Mouse (Mus musculus) adrenal gland, adult (tissue): ENCODE data around the gene Mpv17l2.
A peak's percentile ranks its signal among the peaks of the same experiment; 100 is the strongest.

Experiments
- DNase-seq, 2 experiments: peaks; one replicate each; pipeline ENCODE4 v3.0.0; 2022 to 2023; ENCODE audit warnings: low spot score in 1 of 2; ENCODE audit not compliant: inconsistent age in 2 of 2

Gene Mpv17l2

DNA sequence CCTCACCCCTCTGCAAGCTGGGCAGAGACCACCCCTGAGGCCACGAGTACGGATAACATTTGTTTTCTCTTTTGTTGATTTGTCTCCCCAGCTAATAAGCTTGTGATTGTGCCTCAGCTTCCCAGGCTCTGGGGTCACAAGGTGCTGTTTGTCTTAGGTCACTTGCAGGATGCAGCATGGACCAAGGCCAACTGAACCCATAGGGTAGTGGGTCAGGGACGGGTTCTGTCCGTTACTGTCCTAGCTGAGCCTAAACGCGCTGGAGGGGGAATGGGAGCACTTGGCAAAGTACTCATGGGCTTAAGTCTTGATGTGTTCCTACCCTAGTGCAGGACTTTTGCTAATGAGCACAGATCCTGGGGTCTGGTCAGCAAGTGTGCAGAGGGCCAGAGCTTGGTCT, 6.8 kb upstream of the Mpv17l2 start:
- DNase-seq = no peak

DNA sequence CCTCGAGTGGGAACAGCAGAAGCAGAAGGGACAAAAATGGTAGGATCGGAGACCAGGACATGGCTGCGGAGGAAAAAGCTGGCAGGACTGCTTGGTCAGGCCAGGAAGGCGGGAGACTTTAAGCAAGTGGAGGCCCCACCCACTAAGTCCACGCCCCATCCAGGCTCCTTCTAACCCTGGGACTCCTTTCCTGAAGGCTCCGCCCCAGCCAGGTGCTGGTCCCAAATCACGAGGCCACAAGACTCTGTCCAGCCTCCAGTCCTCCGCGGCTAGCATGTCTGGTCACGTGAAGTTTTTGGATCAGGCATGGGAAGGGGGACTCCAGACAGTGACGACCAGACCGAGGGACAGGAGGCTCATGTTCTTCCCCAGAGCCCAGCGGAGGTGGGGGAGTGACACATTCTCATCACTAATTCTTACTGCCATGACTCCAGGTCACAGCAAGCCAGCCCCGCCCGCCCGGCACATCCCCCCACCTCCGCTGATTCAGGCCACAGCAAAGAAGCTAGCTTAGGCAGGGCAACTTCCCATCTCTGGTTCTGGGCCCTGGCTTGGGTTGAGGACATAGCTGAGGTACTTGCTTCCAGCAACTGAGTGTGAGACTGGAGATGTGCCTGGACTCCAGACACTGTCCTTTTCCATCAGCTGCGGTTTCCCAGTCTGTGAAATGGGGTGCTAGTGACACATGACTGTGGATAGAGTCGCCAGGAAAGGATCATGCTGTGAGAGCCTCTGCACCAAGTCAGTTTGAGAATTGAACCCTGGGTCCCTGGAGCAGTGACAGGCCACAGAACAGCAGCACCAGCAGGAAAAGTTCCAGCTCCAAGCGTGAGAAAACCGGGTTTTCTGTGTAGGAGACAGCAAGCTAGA, 6.1 kb upstream of the Mpv17l2 start:
- DNase-seq = peak; percentile 81 to 90

DNA sequence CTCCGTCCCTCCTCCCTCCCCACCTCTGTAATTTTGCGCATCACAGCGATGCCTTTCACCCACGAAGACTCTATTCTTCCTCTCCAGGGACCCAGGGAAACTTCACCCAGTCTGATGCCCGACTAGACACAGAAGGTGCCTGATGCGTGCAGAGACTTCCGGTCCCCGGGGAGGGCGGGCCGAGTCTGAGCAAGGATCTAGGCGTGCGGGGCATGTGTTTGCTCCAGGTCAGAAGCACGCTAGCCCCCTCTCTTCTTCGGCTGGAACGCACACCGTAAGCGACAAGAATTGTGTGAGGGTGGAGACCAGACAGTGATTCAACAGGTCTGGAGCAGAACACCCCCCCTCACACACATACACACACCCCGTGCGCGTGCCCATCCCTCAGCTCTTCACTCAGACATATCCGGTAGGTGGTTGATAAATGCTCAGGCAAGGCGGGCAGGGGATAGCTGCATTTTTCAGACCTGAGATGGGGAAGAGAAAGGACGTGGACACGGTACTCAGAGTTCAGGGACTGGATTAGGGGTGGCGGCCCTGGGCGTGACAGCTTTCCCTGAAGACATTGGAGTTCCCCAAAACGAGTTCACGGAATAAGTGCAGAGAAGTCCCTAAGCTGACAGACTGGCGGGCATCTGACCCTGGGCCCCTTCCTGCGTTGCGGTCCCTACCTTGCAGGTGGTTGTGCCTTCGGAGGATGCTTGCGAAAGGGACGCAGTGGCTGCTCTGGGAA, 5.3 kb upstream of the Mpv17l2 start:
- DNase-seq = peak; percentile 60 to 76

DNA sequence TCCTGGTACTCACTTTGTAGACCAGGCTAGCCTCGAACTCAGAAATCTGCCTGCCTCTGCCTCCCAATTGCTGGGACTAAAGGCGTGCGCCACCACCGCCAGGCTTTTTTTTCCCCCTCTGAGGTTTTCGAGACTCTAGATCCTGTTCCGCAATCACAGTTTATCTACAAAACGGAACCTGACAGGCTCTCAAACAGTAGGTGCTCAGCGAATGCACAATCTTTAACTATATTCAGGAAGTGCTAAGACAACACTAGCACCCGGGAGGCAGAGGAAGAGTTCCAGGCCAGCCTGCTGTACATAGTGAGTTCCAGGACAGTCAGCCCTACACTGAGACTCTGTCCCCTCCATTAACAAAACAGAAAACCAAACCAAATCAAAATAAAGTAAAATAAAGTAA, 4.6 kb upstream of the Mpv17l2 start:
- DNase-seq = no peak

DNA sequence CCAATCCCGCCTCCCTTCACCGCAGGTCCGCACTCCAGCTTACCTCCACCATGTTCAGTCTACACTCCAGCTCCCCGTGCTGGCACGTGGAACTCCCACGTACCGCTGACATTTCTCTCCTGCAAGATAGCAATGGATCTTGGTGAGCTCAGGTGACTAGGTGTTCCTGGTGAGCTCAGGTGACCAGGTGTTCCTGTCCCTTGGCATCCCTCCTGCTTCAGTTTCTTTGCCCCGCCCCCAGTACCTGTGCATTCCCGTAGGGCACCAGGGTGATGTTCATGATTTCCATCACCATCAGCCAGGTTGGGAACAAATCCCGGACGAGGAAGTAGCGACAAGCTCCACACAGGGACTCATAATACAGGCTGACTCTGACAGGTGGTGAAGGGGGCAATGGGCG, 3.9 kb upstream of the Mpv17l2 start:
- peak in 1 of 2 experiments; percentile 53 for DNase-seq

DNA sequence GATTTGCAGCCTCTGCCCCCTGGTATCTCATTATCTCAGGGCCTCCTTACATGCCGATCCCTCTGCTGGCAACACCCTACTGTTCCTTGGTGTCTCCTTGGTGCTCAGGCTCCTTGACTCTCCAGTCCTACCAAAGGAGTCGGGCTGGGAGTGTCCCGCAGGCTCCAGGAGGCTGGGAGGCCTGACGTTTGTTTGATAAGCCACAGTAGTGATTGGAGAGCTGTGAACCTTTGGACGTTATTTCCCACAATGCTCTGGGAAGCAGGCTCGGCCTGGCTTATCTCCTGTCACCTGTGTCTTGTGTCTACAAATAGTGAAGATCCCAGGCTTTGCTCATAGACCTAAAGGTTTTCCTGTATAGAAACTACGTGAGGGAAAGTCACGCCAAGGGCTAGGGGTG, 3.3 kb upstream of the Mpv17l2 start:
- DNase-seq = no peak

DNA sequence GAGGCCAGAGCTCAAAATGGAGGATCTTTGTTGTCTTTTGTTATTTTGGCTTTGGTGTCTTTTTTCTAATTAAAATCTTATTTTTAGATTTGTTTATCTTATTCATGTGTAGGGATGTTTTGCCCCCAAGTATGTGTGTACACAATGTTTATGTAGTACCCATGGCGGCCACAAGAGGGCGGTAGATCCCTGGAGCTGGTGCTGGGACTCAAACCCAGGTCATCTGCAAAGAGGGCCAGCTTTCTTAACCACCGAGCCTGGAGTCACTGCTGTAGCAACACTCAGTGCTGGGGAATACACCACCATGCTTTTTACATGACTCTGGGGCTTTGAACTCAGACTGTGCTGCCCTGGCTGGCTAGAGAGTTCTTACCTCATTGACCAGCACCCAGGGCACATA, 2.6 kb upstream of the Mpv17l2 start:
- peak; percentile 67 to 84 for DNase-seq

DNA sequence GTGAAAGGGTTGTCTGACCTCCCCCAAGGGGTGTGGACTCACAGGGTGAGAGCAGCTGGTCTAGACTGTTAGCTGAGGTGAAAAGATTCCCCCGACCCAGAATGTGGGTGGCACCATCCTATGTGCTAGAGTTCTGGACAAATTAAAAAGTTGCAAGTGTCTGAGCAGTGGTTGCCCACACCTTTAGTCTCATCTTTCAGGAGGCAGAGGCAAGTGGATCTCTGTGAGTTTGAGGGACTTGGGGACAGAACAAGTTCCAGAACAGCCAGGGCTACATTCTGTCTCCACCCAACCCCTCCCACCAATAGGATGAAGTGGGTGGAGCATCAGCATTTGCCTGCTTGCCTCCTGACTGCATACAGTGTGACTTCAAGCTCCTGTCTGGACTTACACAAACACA, 1.4 kb upstream of the Mpv17l2 start:
- DNase-seq = peak in 1 of 2 experiments; percentile 57

DNA sequence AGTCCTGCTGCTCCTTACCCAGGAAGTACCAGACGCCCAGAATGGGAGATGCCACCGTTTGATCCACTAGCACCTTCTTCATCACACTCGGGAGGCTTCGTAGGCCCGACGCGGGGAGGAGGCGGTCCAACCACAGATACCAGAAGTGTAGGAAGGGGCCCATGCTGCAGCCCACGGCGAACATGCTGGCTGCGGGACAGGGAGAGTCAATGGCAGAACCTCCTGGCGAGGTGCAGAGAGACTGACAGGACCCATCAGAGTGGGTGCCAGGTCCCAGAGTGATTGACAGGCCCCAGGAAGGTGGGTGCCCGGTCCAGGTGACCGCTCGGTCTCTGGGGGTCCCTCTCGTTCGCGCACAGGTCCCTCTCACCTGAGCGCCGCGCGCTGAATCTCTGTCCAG, 396 bp downstream of the Mpv17l2 start:
- no peak for DNase-seq

DNA sequence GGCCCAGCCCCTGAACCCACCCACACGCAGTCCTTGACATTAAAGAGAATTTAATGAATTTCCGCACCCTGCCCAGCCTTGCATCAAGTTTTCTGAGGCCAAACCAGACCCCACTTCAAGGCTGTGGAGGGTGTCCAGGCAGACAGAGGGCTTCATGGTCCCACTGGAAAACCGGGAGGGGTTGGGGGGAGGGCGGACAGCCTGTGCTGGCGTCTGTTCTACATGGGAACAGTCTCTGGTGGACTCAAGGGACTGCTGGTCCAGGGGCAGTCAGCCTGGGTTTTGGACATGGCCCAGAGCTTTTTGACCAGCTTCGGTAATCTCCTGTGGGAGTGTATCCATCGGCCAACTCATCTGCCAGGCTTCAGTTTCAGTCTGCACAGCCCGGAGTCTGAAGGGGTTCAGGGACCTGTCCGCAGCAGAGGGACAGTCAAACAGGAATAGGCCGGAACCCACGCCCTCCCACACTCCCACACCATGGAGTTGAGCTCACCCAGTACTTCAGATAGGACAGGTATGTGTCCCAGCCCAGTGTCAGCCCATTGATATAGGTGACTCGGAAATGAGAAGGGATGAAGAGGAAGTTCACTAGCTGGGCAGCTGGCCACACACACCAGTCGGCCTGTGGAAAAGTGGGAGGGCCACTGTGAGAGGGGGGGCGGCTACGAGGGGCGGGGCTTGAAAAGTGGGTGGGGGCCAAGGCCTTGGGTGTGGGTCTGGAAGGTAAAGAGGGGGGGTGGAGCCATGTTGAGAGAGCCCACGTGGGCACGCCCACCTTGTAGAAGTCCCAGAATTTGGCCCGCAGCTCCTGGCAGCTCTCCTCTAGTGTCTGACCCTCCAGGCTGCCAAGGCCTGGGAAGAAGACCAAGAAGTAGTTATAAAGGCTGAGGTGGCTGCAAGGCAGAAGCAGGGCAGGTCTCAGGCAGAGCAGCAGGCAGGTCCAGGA, 1.9 kb downstream of the Mpv17l2 start:
- peak; percentile 84 to 94 for DNase-seq

DNA sequence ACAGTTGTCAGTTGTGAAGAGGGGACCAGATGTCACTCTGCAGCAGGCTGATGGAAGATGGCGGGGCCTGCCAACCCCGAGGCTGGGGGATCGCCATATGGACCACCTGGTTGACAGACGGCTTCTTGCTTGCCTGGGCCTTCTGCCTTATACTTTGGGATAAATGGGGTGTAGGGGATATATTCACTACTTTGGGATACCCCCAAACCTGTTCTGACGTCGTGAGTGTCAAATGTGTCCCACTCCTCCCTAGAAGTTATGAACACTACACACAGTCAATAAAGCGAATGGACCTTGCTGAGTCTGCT, 2.5 kb downstream of the Mpv17l2 start:
- DNase-seq = no peak

DNA sequence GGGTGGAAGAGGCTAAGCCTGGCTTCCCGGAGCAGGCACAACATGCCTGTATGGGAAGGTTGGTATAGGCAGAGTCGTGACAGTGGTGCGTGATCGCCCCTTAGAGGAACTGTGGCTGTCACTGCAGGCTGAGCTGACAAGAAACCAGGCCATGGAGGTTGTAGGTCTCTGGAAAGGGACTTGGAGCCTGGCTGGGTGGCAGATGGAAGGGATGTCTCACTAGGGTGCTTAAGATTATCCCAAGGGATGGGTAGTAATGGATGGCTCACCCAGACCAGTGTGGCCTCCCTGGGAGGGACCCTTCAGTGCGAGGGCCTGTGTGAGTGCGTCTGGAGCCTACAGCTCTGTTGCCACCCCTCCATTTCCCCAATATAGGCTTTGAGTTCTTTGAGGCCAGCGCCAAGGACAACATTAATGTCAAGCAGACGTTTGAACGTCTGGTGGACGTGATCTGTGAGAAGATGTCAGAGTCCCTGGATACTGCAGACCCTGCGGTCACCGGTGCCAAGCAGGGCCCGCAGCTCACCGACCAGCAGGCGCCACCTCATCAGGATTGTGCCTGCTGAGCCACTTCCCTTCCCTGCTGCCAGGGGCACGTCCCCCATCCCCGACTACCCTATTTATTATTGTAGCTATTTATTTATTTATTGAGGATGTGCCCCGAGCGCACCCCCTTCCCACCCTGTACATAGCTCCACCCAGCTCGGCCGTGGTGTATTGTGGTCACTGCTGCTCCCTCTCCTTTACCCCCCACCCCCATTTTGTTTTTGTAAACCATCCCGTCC, 3.0 kb downstream of the Mpv17l2 start:
- peak; percentile 66 to 85 for DNase-seq

DNA sequence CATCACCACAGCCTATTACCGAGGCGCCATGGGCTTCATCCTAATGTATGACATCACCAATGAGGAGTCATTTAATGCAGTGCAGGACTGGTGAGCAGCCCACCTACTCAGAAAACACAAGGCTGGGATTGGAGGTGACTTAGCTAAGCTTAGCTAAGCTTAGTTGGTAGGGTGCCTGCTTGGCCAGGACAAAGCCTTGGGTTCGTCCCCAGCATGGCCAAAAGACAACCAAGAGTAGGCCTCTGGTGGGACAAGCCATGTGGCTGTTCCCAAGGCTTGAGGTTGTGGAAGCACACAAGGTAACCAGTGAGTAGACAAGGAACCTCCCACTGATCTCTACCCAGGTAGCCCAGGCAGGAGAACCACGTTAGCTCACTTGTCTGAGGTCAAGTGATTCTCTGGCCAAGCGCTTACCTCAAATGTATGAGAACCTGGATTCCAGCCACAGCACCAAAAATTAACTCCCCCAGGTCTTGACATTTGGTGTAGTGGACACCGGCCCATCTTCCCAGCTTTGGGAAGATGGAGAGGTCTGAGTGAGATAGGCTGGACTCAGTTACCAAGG, 4.2 kb downstream of the Mpv17l2 start:
- DNase-seq = peak in 1 of 2 experiments; percentile 64

DNA sequence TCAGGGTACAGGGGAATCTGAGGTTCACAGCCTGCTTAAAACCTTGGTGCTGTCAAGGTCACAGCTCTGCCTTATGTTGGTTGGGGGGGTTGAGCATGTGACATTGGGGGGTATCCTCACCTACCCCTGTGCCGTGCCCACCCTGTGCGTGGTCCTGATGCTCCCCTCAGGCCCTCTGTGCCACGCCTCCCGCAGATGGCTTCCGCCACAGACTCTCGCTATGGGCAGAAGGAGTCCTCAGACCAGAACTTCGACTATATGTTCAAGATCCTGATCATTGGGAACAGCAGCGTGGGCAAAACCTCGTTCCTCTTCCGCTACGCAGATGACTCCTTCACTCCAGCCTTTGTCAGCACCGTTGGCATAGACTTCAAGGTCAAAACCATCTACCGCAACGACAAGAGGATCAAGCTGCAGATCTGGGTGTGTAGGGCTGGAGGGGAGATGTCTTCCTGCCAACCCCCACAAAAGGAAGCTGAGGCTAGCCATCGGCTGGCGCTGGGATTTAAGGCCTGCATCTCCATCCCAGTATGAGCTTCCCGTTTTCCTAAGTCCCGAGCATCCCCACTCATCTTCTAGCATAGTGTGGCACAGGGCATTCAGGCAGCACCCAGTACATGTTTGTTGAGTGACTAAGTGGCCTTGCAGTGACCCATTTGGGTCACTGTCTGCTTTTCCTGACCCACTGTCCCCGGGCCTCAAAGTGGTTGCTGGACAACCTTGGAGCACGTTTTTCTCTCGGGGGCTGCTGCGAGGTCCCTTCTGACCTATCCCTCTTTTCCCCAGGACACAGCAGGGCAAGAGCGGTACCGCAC, 4.9 kb downstream of the Mpv17l2 start:
- peak; percentile 69 to 89 for DNase-seq

DNA sequence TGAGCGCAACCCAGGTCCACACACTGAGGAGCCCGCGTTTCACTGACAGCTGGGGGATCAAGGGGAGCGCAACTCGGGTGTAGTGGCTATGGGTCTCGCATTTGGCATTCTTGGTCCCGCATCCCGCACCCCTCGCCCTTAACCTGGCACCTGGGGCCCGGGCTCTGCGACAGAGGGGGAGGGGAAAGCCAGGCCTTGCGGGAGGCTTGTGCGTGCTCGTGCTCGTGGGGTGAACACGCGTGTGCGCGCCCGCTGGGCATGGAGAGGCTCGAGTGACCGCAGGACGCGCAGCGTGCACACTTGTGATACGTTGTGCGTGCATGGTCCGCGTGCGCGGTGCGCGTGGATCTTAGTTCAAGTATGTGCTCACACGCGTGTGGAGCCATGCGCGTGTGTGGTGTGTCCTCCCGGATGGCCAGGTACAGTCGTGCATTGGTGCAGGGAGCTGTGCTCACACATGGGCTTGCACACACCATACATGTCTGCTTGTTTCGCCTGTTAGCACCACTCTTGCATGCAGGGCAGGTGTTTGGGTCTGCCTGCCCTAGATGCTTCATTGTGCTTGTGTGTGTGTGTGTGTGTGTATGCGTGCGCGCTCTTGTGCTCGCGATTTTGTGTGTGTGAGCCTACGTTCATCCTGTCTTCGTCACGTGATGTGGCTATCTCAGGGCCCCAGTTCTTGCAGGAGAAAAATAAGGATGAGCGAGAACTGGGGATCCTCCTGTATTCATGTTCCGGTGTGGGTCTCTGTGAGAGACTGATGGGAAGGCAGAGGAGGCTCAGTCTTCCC, 5.7 kb downstream of the Mpv17l2 start:
- DNase-seq = peak; percentile 83 to 90

DNA sequence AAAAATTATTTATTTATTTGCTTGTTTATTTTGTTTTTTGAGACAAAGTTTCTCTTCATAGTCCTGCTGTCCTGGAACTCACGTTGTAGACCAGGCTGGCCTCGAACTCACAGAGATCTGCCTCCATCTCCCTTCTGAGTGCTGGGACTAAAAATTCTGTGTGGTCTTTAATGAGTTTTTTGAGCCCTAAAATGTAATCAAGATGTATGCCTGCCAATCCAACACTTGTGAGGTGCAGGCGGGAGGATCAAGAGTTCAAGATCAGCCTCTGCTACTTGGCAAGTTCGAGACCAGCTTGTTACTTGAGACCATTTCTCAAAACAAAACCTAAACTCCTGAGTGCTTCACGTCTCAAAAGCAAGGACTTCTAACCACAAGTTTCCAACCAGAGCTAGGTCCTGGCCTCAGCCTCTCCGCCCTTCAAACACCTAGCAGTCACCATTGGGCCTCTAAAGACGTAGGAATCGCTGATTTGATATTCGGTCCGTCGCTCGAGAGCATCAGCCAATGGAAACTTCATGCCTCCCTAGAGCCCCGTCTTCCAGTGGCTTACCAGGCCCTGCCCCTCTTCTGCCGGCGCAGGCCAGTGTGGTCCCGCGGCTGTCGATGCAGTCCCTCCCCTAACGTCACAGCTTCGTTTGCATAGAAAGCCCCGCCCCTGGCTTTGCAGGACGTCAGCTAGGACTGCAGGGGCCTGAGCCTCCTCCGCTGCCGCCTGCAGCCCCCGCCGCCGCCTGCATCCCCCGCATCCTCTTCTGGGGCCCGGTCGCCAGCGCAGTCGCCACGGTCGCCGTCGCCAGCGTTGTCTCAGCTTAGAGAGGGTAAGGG, 6.5 kb downstream of the Mpv17l2 start, which contains the start of gene Rab3a:
Gene Rab3a, plus strand, starts transcription at position 637 of the 828 bp plus-strand sequence.
- peak; percentile 99 for DNase-seq

DNA sequence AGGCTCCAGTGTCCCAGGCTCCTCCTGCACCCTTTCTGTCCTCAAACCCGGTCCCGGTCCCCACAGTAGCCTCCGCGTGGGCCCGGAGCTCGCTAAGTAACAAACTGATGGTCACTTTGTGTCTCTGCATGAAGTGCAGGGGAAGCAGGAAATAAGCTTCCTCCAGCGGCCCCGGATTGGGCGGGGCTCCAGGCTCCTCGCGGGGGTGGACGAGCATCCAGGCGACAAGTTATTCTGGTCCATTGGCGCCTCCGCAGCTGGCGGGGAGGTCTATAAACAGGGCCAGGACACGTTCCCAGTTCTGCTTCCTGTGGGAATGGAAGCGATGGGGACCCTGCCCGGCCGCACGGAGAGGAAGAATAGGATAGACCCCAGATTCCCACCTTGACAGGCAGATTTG, 7.6 kb downstream of the Mpv17l2 start:
- DNase-seq = peak; percentile 84 to 90
